Mouse (Mus musculus) central nervous system, embryonic 11.5 days (tissue): ENCODE results near the gene Ralgps2. TPM values are rescaled to one million over a fixed set of nuclear protein-coding genes. Genes with fewer than 3 reads are reported as not detected.

Experiments
- polyA plus RNA-seq: library from polyadenylated mRNA; depleted of rRNA; stranded (reverse); fragments of >200 nt; gene quantifications from 2 replicates; pipeline ENCODE4 v1.2.3, GENCODE M21; 2012; rRNA removed

The Ralgps2 gene
- 45.4 and 77.9 TPM in 2 replicates for polyA plus RNA-seq

DNA sequence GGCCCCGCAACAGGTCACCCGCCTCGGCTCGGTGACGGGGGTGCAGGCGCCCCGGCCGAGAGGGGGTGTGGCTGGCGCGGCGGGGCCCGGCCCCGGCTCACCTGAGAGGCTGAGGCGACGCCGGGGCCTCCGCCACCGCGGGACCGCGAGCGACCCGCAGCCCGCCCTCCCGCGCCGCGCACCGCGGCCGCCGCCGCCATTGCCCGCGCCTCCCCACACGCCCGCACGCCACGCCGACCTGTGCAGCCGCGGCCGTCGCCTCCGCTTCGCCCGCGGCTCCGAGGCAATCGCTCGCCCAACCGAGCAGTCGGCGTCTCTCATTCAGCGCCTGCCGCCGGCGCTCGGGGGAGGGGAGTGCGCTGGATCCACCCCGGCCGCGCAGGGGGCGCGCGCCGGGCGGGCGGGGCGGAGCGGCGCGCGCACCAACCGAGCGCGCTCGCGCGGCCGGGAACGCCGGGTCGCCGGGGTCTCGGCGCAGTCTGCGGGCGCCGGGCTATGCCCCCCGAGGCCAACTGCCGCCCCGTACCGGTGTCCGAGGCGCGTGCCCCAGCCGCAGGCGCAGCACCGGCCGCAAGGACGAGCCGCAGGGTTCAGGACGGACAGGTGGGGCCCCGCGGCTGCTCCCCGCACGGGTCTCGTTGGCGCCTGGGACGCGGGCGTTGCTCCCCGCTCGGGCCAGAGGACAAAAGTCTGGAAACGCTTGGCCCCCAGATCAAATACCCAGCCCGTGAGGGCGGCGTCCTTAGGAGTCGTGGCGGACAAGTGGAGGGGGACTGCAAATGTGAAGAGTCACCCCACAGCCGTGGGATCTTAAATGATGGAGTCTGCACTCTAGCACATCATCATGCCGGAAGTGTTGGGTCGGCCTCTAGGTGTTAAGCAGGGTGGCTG lies at the start of gene Ralgps2:
Gene Ralgps2 (minus strand): TSS at position 376 of the 891 bp plus-strand sequence.

DNA sequence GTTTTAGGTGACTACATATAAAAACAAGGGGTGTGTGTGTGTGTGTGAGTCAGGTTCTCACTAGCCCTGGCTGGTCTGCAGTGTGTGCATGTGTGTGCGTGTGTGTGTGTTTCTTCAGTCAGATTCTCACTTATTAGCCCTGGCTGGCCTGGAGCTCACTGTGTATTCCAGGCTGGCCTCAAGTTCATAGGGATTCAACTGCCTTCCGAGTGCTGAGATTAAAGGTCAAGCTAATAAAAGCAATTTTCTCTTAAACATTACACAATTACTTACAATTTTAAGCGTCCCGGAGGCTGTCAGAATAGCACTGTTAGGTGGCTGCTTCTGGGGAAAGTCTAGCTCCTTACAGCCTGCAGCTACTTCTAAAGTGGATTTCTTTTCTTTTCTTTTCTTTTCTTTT lies 101.2 kb downstream of the Ralgps2 start, which contains the start of gene Angptl1:
Gene Angptl1 (plus strand): TSS at position 386 of the 400 bp plus-strand sequence.

Other genes starting within 250 kb of the Ralgps2 start
- gene Fam20b, start 220.5 kb downstream of the Ralgps2 start, polyA plus RNA-seq, result 24.8 and 26.1 TPM in 2 replicates
- 1.8 and 11.3 TPM in 2 replicates for gene Angptl1, start 101.1 kb downstream of the Ralgps2 start, polyA plus RNA-seq
- gene Tex35, start 169.1 kb upstream of the Ralgps2 start, polyA plus RNA-seq, result 0.16 and 0.19 TPM in 2 replicates